Mouse (Mus musculus) embryo, embryonic 11.5 days (tissue): ENCODE data around the gene Ctnna2.

ENCODE experiments used
- DNase-seq: peaks from one replicate; pipeline ENCODE4 v3.0.0-alpha.2; 2012; ENCODE audit warnings: low read depth, low spot score

Gene Ctnna2

GRCm38 (mm10) chr6:77278794-77279193 is 700.7 kb downstream of the Ctnna2 start:
- DNase-seq: no peak

GRCm38 (mm10) chr6:77265163-77265562 is 714.3 kb downstream of the Ctnna2 start:
- DNase-seq: no peak

GRCm38 (mm10) chr6:77257358-77258105 is 722.0 kb downstream of the Ctnna2 start:
- no peak for DNase-seq

- DNase-seq: no peak
These were observed 723.2 kb downstream of the Ctnna2 start for GRCm38 (mm10) chr6:77256348-77256747.

GRCm38 (mm10) chr6:77253480-77253879 is 726.0 kb downstream of the Ctnna2 start:
- no peak for DNase-seq

- DNase-seq: peak; percentile 19
These were observed 735.8 kb downstream of the Ctnna2 start for GRCm38 (mm10) chr6:77243541-77244231.

GRCm38 (mm10) chr6:77242601-77243406 is 736.7 kb downstream of the Ctnna2 start, which contains the start of gene Lrrtm1:
Lrrtm1 (plus strand) TSS chr6:77242689.
- DNase-seq: peak; percentile 19

- no peak for DNase-seq
These were observed 739.1 kb downstream of the Ctnna2 start for GRCm38 (mm10) chr6:77240426-77240825.

- no peak for DNase-seq
These were observed 756.5 kb downstream of the Ctnna2 start for GRCm38 (mm10) chr6:77222849-77223638.

GRCm38 (mm10) chr6:77220776-77221175 is 758.7 kb downstream of the Ctnna2 start:
- DNase-seq: no peak

- peak; percentile 19 for DNase-seq
These were observed 760.6 kb downstream of the Ctnna2 start for GRCm38 (mm10) chr6:77218875-77219274.

GRCm38 (mm10) chr6:77215322-77215721 is 764.2 kb downstream of the Ctnna2 start:
- no peak for DNase-seq

- peak; percentile 27 for DNase-seq
These were observed 765.6 kb downstream of the Ctnna2 start for GRCm38 (mm10) chr6:77213757-77214409.

GRCm38 (mm10) chr6:77209929-77210328 is 769.6 kb downstream of the Ctnna2 start:
- no peak for DNase-seq

- DNase-seq: no peak
These were observed 770.3 kb downstream of the Ctnna2 start for GRCm38 (mm10) chr6:77209183-77209582.

GRCm38 (mm10) chr6:77199375-77199774 is 780.1 kb downstream of the Ctnna2 start:
- DNase-seq: no peak

GRCm38 (mm10) chr6:77196650-77197049 is 782.8 kb downstream of the Ctnna2 start:
- no peak for DNase-seq

GRCm38 (mm10) chr6:77191635-77192034 is 787.9 kb downstream of the Ctnna2 start:
- DNase-seq: no peak

GRCm38 (mm10) chr6:77188628-77189027 is 790.9 kb downstream of the Ctnna2 start:
- no peak for DNase-seq

- DNase-seq: no peak
These were observed 793.7 kb downstream of the Ctnna2 start for GRCm38 (mm10) chr6:77185751-77186150.

GRCm38 (mm10) chr6:77184896-77185295 is 794.6 kb downstream of the Ctnna2 start:
- no peak for DNase-seq
